Mouse (Mus musculus) thymus, postnatal 14 days (tissue): ENCODE data around the gene Rrp8.

Experiments
- DNase-seq: peaks from one replicate; pipeline ENCODE4 v3.0.0; 2021

Rrp8 gene

DNA sequence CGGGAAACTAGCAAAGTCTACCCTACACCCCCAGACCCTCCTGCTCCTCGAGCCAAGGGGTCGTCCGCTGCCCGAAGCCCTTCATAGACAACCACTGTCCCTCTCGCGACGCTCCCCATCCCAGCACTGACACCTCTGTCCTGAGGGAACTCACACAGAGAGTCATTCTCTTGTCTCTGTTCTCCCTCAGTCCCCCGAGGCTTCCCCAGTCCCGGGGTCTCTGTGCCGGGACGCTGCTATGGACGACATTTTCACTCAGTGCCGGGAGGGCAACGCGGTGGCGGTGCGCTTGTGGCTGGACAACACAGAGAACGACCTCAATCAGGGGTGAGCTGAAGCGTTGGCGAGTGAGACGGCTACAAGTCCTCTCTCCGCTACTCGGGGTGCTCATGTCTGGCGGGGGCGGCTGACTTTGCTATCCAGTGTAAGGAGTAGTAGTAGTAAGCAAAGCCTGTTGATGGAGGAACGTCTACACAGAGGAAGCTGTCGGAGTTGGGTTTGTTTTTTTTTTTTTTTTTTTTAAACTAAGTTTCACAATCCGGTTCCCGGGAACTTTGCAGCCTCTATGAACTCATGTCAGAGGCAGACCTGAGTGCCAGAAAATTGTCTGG is at the start of gene Rrp8:
Gene Rrp8, minus strand, starts transcription at position 475 of the 611 bp plus-strand sequence.
- DNase-seq = peak; percentile 48

DNA sequence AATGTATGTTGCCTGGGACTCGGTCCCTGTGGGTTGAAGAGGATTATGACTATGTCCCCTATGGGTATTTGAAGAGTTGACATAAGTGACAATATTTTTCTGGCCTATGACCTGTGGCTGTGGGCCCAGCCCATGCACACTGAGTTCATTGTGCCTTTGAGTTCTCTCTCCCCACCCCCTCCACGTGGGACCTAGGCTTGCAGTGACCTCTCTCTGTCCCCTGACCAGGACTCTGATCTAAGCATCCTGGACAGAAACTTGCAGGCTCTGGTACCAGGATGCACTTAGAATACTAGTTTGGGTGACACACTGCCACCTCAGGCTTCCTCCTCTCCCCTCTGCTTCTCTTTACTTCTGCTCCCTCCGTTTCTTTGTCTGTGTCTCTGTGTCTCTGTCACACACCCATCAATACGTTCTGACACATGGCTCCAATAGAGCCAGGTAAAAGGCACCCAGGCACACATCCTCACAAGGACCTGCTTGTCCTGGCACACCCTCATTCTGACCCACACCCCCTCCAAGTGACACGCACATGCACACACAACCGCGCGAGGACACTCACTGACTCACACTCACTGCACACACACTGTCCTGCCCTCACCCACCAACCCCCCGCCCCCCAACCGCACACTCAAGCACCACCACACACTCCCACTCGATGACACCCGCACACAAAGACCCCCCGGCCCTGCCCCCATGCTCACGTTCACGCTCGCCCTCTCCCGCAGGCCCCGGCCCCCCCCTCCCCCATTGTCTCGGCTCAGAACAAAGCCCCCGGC is 49.5 kb upstream of the Rrp8 start:
- DNase-seq = no peak

GRCm38 (mm10) chr7:105784556-105784955 is 47.4 kb upstream of the Rrp8 start:
- no peak for DNase-seq

DNA sequence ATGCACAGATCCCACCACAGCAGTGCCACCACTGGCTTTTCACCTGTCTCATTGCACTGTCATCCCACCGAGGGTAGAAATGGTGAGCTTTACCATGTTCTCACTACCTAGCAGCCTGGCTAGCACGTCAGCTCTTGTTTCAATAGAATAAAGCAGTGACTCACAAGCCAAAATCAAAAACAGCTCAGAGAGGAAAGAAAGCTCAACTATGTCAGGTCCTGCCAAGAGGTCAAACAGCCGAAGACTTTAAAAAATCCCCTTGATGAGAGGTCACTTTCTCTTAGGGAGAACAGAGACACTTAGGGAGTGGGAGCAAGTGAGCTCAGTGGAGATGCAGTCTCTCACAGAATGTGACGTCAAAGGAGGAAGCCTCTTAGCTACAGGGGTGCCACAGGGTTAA is 46.7 kb upstream of the Rrp8 start:
- no peak for DNase-seq

DNA sequence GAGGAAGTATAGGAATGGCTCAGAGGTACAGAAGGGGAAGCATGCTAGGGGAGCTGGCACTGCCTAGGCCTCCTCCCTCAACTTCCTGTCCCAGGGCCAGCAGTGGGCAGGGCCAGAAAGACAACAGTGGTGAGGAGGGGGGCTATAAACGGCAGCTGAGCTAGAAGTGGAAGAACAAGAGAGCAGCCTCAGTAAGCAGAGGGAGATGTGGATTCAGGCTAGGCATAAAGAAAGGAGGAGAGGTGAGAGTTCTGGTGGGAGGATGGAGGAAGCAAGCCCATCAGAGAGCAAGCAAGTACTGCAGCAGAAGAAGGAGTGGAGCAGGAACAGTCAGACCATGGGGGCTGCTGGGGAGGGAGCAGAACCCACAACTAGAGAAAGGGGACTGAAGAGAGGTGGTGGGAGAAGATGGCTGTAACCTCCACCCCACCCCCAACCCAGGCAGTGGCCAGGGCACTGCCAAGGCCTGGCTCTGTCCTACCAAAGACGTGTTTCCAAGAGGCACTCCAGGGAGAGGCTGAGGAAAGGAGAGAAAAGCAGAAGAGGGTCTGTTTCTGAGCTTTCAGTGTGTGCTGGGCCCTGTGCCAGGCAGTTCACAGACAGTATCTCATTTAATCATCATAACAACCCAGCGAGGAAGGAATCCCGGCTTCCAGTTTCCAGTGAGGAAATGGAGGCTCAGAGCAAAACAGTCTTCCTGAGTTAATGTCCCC is 41.5 kb upstream of the Rrp8 start:
- peak; percentile 66 for DNase-seq

DNA sequence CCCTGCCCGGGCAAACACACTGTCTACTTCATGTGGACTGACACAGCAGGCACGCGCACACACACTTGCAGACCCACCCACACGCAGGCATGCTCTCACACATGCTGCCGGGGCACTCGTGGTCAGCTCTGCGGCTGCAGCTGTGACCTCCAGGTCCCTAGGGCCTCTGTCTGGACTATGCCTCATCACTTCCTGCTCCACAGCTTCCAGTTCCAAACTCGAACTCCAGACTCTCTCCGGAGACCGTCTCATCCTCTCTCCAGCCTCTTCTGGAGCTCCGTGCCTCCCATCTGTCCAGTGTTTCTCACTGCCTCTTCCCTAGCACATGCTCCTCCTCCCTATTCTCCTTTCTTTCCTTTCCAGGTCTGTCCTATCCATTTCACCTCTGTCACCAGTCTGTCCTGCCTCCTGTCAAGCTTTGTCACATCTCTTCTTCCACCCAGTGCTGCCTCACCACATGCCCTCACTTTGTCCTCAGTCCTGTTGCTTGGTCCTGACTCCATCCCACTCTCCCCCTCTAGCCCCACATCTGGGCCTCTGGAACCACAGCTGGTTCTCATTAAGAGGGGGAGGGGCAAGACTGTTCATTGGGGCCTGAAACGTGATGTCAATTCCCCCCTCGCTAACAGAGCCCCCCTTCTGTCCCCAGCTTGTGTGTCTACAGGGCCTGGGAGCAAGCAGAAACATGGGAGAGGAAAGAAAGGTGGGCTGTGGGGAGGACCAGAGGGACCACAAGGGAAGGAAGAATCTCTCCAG is 40.8 kb upstream of the Rrp8 start:
- DNase-seq = peak; percentile 20

- no peak for DNase-seq
These were observed 40.1 kb upstream of the Rrp8 start for GRCm38 (mm10) chr7:105777316-105777715.

GRCm38 (mm10) chr7:105776026-105776425 is 38.8 kb upstream of the Rrp8 start:
- DNase-seq = no peak

DNA sequence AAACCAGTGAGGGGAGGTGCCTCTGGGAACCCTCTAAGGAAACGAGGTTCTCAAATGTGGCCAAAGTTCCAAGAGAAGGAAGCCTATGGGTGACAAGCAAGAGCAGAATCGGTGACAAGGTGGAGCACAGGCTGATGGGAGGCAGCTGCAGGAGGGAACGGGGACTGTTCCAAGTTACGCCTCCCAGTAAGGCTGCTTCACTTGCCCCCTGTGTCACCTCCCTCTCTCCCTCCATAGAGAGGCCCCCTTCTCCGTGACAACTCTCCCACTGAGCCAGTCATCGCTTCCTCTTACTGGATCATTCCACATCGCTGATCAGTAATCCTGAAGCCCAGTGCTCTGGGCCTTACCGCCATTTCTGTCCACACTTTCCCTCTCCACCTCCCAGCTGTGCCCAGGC is 37.5 kb upstream of the Rrp8 start:
- DNase-seq = no peak

DNA sequence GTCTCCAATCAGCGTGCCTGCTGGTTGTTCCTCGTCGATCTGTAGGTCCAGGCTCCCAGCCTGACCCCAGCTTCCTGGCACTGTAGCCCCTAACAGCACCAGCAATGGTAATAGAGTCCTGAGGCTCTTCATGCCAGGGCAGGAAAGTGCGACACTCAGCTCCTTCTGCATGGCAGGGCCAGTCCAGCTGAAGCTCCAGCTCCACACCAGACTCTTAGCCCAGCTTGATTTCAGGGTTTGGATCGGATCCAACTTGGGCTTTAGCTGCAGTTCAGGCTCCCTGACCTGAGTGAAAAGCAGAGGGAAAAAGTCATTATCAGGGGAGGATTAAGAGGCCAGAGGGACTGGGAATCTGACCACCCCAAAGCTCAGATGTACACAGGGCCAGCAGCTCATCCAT is 35.9 kb upstream of the Rrp8 start:
- DNase-seq = no peak

DNA sequence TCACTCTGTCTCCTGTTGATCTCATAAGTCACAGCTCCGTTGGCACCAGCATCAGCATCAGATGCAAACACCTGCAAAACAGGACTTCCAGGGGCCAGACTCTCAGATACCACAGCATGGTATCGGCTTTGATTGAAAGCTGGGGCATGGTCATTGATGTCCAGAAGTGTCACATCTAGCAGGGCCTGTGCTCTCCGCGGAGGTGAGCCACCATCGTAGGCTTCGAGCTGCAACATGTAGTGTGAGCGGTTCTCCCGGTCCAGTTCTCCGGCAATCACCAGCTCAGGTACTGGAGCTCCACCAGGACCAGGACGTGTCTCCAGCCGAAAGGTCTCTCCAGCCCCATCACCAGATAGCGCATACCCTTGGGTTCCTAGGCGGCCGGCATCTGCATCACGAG is 35.1 kb upstream of the Rrp8 start:
- no peak for DNase-seq

GRCm38 (mm10) chr7:105769959-105770358 is 32.8 kb upstream of the Rrp8 start:
- DNase-seq = no peak

DNA sequence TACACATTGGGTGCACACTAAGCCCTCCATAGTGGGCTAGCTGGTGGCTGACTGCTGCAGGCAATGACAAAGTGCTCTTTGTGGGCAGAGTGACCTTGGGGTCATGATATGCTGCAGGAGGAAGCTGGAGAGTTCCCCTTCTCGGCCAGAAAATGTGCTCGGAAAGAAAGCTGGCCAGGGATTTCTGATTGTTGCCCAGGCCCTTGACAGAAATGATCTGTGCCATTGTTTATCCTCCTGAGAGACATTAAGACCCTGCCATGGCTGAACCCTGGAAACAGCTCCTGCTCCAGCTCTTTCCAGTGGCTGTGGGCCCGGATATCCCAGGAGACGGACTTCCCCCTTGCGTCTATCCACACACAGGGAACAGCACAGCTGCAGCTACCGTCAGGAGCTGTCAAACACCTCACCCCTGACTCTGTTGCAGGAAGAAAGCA is 30.6 kb upstream of the Rrp8 start:
- DNase-seq = no peak

- no peak for DNase-seq
These were observed 27.1 kb upstream of the Rrp8 start for GRCm38 (mm10) chr7:105764331-105764730.

DNA sequence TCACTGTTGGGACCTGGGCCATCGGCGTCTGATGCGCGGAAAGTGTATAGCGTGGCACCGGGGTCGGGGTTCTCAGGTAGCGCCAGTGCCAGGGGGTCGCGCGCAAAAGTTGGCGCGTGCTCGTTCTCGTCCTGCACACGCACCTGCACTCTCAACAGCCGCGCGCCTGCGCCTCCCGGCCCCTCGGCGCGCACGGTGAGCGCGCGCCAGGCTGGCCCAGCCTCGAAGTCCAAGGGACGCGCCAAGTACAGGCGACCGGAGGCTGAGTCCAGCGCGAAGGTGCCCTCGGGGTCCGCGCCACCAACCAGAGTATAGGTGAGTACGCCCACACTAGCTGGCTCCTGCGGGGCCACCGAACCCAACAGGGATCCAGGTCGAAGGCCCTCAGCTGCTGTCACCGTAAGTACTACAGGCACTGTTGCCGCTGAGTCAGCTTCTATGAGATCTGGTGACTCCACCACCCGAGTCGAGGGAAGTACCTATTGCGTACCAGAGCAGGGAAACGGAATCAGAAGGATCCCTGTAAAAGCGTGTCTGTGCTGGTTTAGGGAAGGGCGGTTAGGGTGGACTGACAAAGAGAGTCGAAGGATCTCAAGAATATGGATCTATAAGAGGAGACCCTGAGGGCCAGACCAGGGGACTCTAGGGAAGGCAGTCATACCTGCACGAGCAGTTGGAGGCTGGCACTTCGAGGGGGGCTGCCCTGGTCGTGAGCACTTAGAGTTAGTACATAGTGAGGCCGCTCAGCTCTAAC is 25.5 kb upstream of the Rrp8 start:
- no peak for DNase-seq

GRCm38 (mm10) chr7:105761813-105762484 is 24.8 kb upstream of the Rrp8 start:
- no peak for DNase-seq

DNA sequence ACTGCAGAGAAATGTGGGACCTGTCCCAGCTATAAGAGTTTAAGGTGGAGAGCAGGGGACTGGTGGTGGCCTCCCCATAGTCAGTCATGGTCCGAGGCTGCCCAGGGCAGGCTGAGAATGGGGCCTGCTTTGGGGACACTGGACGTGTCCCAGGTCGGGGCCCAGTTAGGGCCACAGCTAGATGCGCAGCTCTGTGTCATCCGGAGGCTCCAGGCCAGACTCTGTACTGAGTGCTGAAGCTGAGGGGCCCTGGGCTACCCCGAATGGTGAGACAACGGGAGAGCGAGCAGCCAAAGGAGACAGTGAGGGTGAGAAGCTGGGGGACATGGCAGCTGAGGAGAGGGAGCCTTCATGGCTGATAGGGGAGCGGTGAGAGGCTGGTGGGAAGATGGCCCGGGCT is 16.1 kb upstream of the Rrp8 start:
- DNase-seq = no peak

DNA sequence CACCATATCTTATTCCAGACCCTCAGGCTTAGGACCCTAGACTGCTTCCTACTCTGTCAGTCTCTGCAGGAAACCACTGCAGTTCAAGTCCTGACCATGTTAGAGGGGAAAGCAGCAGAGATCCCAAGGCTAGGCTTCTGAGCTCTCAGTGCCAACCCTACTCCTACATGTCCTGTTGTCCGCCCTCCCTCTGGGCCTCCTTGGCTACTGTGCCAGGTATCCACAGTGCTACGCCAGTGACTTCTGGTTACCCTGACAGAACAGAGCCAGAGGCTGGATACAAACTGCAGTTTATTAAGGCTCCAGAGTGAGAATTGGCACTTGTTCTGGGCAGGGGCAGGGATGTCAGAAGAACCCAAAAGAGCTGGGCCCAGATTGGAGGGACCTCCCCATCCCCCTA is 15.5 kb upstream of the Rrp8 start:
- DNase-seq = no peak

DNA sequence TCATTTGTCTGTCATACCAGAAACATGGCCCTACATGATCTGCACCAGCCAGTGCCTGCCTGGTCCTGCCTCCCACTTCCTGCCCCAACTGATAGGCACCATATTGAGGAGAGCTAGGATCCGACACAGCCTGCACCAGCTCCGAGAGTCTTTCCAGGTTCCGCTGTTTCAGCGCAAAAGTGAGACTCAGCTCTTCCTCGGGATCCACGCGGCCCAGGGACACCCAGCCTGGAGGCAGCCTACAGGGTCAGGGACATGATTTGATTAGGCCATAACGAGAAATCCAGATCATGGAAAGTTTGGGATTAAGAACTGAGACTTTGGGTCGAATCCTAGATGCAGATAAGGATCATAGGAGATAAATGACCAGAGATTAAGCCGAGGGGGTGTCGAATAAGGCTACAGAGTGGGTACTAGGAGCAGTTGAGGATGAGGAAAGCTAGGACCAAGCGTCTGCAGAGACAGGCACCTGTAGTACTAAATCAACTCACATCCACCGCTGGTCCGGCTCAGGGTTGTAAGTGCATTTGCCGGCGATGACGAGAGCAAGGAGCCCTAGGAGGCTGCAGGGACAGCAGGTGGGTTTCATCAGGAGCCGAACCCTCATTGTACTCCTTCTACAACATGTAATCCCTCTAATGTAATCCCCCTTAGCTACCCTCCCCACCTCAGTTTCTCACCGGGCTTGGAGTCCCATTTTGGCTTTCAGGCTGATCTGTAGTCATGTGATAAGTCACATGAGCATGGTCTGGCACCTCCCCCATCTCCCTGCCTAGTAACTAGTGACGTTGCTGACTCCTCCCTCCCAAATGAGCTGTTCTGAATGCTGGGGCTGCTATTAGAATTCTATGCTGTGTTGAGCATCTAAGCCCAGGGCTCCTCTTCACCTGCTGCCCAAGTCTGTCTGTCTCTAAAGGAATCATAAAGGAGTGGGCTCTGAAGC is 14.6 kb upstream of the Rrp8 start, which contains the start of gene Tpp1:
Gene Tpp1, minus strand, starts transcription at position 745 of the 943 bp plus-strand sequence.
- DNase-seq = peak; percentile 93

GRCm38 (mm10) chr7:105747776-105748175 is 10.6 kb upstream of the Rrp8 start:
- no peak for DNase-seq
